Mouse (Mus musculus) G1E (cell line): ENCODE results near the gene Mmrn2. TPM values are rescaled to one million over a fixed set of nuclear protein-coding genes. Genes with fewer than 3 reads are reported as not detected.

Source experiments
- ATAC-seq: 2 replicates; pipeline ENCODE4 v1.8.0; 2016; ENCODE audit warnings: mild to moderate bottlenecking; ENCODE audit not compliant: insufficient number of reproducible peaks, poor library complexity, low FRiP score, severe bottlenecking; ENCODE audit errors: extremely low read depth
- DNase-seq: peaks from one replicate; pipeline ENCODE4 v3.0.0; 2012; ENCODE audit warnings: low spot score
- H3K27me3 ChIP-seq: 2 replicates; pipeline ENCODE4 v1.6.1; 2012; ENCODE audit warnings: mild to moderate bottlenecking, low read length, inconsistent platforms; ENCODE audit not compliant: insufficient read depth
- H3K36me3 ChIP-seq: replicated peaks from 2 replicates; pipeline ENCODE3; 2012; ENCODE audit warnings: mild to moderate bottlenecking, inconsistent platforms
- H3K4me1 ChIP-seq: 2 replicates; pipeline ENCODE4 v1.6.1; 2012; ENCODE audit warnings: low read depth, low read length, inconsistent platforms, mixed read lengths; ENCODE audit not compliant: insufficient read depth
- H3K4me3 ChIP-seq: 2 replicates; pipeline ENCODE4 v1.5.1; 2012; ENCODE audit warnings: low read depth, mild to moderate bottlenecking, inconsistent platforms, low read length, moderate library complexity, mixed read lengths
- H3K9me3 ChIP-seq: replicated peaks from 2 replicates; pipeline ENCODE4 v1.6.1; 2012; ENCODE audit warnings: inconsistent platforms
- CTCF ChIP-seq: IDR thresholded peaks from 2 replicates; pipeline ENCODE4 v1.5.1; 2012; ENCODE audit warnings: low read depth, low read length, inconsistent platforms, mixed read lengths
- GATA1 ChIP-seq: IDR thresholded peaks from 2 replicates; pipeline ENCODE4 v1.6.1; 2012; ENCODE audit warnings: borderline replicate concordance, low read length, inconsistent platforms, mixed read lengths
- GATA2 ChIP-seq: IDR thresholded peaks from 2 replicates; pipeline ENCODE4 v1.6.1; 2012; ENCODE audit warnings: low read depth, low read length, inconsistent platforms, borderline replicate concordance
- POLR2AphosphoS5 ChIP-seq: IDR thresholded peaks from 2 replicates; pipeline ENCODE4 v1.6.1; 2012; ENCODE audit warnings: low read depth, low read length, inconsistent platforms; ENCODE audit not compliant: insufficient replicate concordance
- TAL1 ChIP-seq: conservative IDR thresholded peaks from 2 replicates; pipeline ENCODE4 v1.6.1; 2012; ENCODE audit warnings: low read depth, low read length, inconsistent platforms, mixed read lengths
- polyA plus RNA-seq: library from polyadenylated mRNA; stranded (reverse); fragments of >175 nt; gene quantifications from 2 replicates; pipeline ENCODE4 v1.2.3, GENCODE M21; 2012
- total RNA-seq, 2 experiments: library from RNA; stranded (forward) in 1 of 2; stranded (reverse) in 1 of 2; fragments of 200-1000 nt in 1 of 2; fragments of >200 nt in 1 of 2; fragmentation: Nextera tagmentation in 1 of 2; gene quantifications; 2 replicates each; pipeline ENCODE4 v1.2.3; 2014 to 2017

The Mmrn2 gene
- total and polyA plus RNA-seq, 3 experiments, result 0.01 to 0.11 TPM; not detected in 1

GRCm38 (mm10) chr14:34365147-34365507, 10.1 kb upstream of the Mmrn2 start:
- Histone ChIP-seq H3K36me3 (no peaks in the 10 kb centered on the region), H3K9me3 (peaks cover 5% of the 10 kb centered on the region), H3K27me3 (peaks cover 17% of the 10 kb centered on the region), H3K4me1 (peaks cover 12% of the 10 kb centered on the region), H3K4me3 (no peak overlapping the region)
- no peak for ATAC-seq
- DNase-seq, result no peak
- no peak for TF ChIP-seq GATA1
- TF ChIP-seq CTCF, result no peak
- no peak for TF ChIP-seq GATA2
- no peak for TF ChIP-seq TAL1

- Histone ChIP-seq H3K27me3 (peaks cover 13% of the 10 kb centered on the region), H3K9me3 (peaks cover 4% of the 10 kb centered on the region), H3K36me3 (no peaks in the 10 kb centered on the region), H3K4me1 (peaks cover 6% of the 10 kb centered on the region; the same call in 1 of the 2 replicates), H3K4me3 (no peak overlapping the region)
- no peak for ATAC-seq
- TF ChIP-seq GATA1 (no peak), GATA2 (no peak)
- no peak for DNase-seq
These were observed 5.1 kb upstream of the Mmrn2 start for GRCm38 (mm10) chr14:34370203-34370602.

GRCm38 (mm10) chr14:34370921-34371320, 4.3 kb upstream of the Mmrn2 start:
- ATAC-seq, result no peak
- TF ChIP-seq GATA2 (no peak), TAL1 (no peak), CTCF (no peak), GATA1 (no peak), POLR2AphosphoS5 (no peak)
- peaks cover 6% of the 10 kb centered on the region; the same call in 1 of the 2 replicates for H3K4me1 ChIP-seq
- no peak for DNase-seq
- H3K36me3 ChIP-seq, result no peaks in the 10 kb centered on the region
- H3K4me3 ChIP-seq, result no peak overlapping the region
- H3K9me3 ChIP-seq, result no peaks in the 10 kb centered on the region
- H3K27me3 ChIP-seq, result peaks cover 13% of the 10 kb centered on the region

GRCm38 (mm10) chr14:34371763-34372162, 3.5 kb upstream of the Mmrn2 start:
- DNase-seq (no peak), ATAC-seq (no peak)
- TF ChIP-seq GATA1, result no peak
- no peak for TF ChIP-seq GATA2
- TF ChIP-seq CTCF, result no peak
- Histone ChIP-seq H3K36me3 (no peaks in the 10 kb centered on the region), H3K27me3 (peaks cover 13% of the 10 kb centered on the region), H3K4me3 (no peak overlapping the region), H3K4me1 (peaks cover 6% of the 10 kb centered on the region; the same call in 1 of the 2 replicates), H3K9me3 (no peaks in the 10 kb centered on the region)

GRCm38 (mm10) chr14:34372646-34373045, 2.6 kb upstream of the Mmrn2 start:
- Histone ChIP-seq H3K9me3 (no peaks in the 10 kb centered on the region), H3K4me3 (no peak overlapping the region), H3K4me1 (peaks cover 6% of the 10 kb centered on the region; the same call in 1 of the 2 replicates), H3K36me3 (no peaks in the 10 kb centered on the region), H3K27me3 (peaks cover 13% of the 10 kb centered on the region)
- DNase-seq (no peak), ATAC-seq (no peak)
- TF ChIP-seq GATA1 (no peak), TAL1 (no peak), CTCF (no peak), GATA2 (no peak), POLR2AphosphoS5 (no peak)

- Histone ChIP-seq H3K4me3 (no peak overlapping the region), H3K4me1 (peaks cover 8% of the 10 kb centered on the region; the same call in 1 of the 2 replicates), H3K36me3 (no peaks in the 10 kb centered on the region), H3K9me3 (no peaks in the 10 kb centered on the region), H3K27me3 (peaks cover 13% of the 10 kb centered on the region)
- DNase-seq (no peak), ATAC-seq (0 out of 2 replicates have a peak, but pooled peaks have one; percentile 22)
- TF ChIP-seq CTCF (no peak), POLR2AphosphoS5 (no peak), GATA1 (no peak), GATA2 (no peak), TAL1 (no peak)
These were observed 1.7 kb upstream of the Mmrn2 start for GRCm38 (mm10) chr14:34373581-34373980.

GRCm38 (mm10) chr14:34374577-34374976, 688 bp upstream of the Mmrn2 start, which contains the start of gene Sncg:
Gene Sncg (minus strand): TSS chr14:34374789.
- no peak for DNase-seq
- TF ChIP-seq POLR2AphosphoS5, result no peak
- TF ChIP-seq GATA2, result no peak
- no peak for TF ChIP-seq CTCF
- no peak for TF ChIP-seq TAL1
- TF ChIP-seq GATA1, result no peak
- no peak for ATAC-seq

More at GRCm38 (mm10) chr14:34374577-34374976, 688 bp upstream of the Mmrn2 start, which contains the start of gene Sncg:
- Histone ChIP-seq H3K4me3 (no peak within 1 kb of the TSS), H3K36me3 (no peaks in the 10 kb centered on the region), H3K4me1 (peaks cover 13% of the 10 kb centered on the region), H3K27me3 (peaks cover 11% of the 10 kb centered on the region), H3K9me3 (no peaks in the 10 kb centered on the region)
